Mouse (Mus musculus) lung, embryonic 16.5 days (tissue): ENCODE results near the gene Pde6d. TPM values are rescaled to one million over a fixed set of nuclear protein-coding genes. Genes with fewer than 3 reads are reported as not detected.

Source experiments
- ATAC-seq: fragments of 200-750 bp; cut with Nextera tagmentation; 2 replicates; pipeline ENCODE4 v1.8.0; 2017; ENCODE audit warnings: low read depth, mild to moderate bottlenecking, moderate library complexity
- H3K27ac ChIP-seq: fragments of 300-500 bp; sonication (generic); 2 replicates; pipeline ENCODE4 v1.5.1; 2014; ENCODE audit warnings: mild to moderate bottlenecking, control low read depth, low read length
- H3K27me3 ChIP-seq: fragments of 300-500 bp; sonication (generic); 2 replicates; pipeline ENCODE4 v1.6.1; 2014; ENCODE audit warnings: low read depth, low read length, mixed read lengths; ENCODE audit not compliant: control insufficient read depth, insufficient read depth
- H3K36me3 ChIP-seq: fragments of 300-500 bp; sonication (generic); 2 replicates; pipeline ENCODE4 v1.6.1; 2014; ENCODE audit warnings: low read length; ENCODE audit not compliant: control insufficient read depth, insufficient read depth
- H3K4me1 ChIP-seq: fragments of 300-500 bp; sonication (generic); replicated peaks from 2 replicates; pipeline ENCODE4 v1.6.1; 2014; ENCODE audit warnings: low read length, mixed read lengths; ENCODE audit not compliant: control insufficient read depth, insufficient read depth
- H3K4me2 ChIP-seq: fragments of 300-500 bp; sonication (generic); 2 replicates; pipeline ENCODE4 v1.6.1; 2014; ENCODE audit warnings: low read depth, low read length, control low read depth
- H3K4me3 ChIP-seq: fragments of 300-500 bp; sonication (generic); 2 replicates; pipeline ENCODE4 v1.5.1; 2014; ENCODE audit warnings: mild to moderate bottlenecking, low read length, control low read depth
- H3K9ac ChIP-seq: fragments of 300-500 bp; sonication (generic); 2 replicates; pipeline ENCODE4 v1.6.1; 2014; ENCODE audit warnings: low read length, control low read depth
- H3K9me3 ChIP-seq: fragments of 300-500 bp; sonication (generic); 2 replicates; pipeline ENCODE4 v1.6.1; 2016; ENCODE audit warnings: low read length; ENCODE audit not compliant: control insufficient read depth
- WGBS: fragments of 180-500 bp; shearing (Covaris S2); extraction: QIAGEN DNeasy Blood & Tissue Kit; methylation state at CpG from one replicate; pipeline ENCODE4 v1.1.7; 2014; 5-methylcytosine and 5-hydroxymethylcytosine counted together
- polyA plus RNA-seq: library from polyadenylated mRNA; unstranded; fragments of >200 nt; fragmentation: Nextera tagmentation; extraction: Ambion mirVana; gene quantifications from 2 replicates; pipeline ENCODE4 v1.2.1, GENCODE M21; 2015

The Pde6d gene
- polyA plus RNA-seq, 1 experiment from 2014 or later, result 50.2 TPM

DNA sequence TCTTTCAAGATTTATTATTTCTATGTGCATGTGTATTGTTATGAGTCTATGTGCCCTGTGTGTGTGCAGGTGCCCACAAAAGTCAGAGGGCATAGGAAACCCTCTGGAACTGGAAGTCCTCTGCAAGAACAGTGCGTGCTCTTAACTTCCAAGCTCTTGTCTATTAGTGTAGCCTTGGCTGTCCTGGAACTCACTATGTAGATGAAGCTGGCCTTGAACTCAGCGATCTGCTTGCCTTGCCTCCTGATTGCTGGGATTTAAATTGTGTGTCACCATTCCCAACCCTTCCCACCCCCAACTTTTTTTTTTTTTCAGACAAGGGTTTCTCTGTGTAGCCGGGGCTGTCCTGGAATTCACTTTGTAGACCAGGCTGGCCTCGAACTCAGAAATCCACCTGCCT, 86.1 kb downstream of the Pde6d start:
- no peak overlapping the region for H3K4me3 ChIP-seq
- WGBS, result 89% methylated on average over 4 of the region's 4 CpGs
- H3K4me2 ChIP-seq, result no peak overlapping the region
- no peaks in the 10 kb centered on the region for H3K9me3 ChIP-seq
- H3K9ac ChIP-seq, result no peak overlapping the region
- peaks cover 46% of the 10 kb centered on the region for H3K4me1 ChIP-seq
- no peak for ATAC-seq
- H3K36me3 ChIP-seq, result no peaks in the 10 kb centered on the region
- H3K27ac ChIP-seq, result no peak overlapping the region; the same call in 1 of the 2 replicates
- H3K27me3 ChIP-seq, result no peaks in the 10 kb centered on the region

DNA sequence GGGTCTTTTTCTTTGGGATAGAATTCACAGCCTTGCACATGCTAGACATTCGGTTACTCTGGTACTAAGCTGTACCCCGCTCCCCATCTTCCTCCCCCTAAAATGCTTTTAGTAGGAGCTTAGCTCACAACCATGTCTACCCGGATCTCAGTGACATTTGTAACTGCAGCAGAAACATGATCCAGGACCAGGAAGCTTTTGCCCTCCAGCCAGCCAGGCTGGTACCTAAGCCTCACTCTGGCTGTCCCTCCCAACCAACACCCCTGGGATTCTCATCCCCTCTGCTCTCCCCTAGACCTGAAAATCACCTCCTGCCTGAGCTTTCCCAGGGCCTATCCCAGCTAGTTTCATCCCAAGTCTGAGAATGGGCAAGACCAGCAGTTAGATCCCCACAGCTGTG, 88.6 kb downstream of the Pde6d start:
- ATAC-seq, result no peak
- no peak overlapping the region for H3K27ac ChIP-seq
- no peaks in the 10 kb centered on the region for H3K27me3 ChIP-seq
- H3K36me3 ChIP-seq, result no peaks in the 10 kb centered on the region
- no peak overlapping the region for H3K9ac ChIP-seq
- H3K9me3 ChIP-seq, result no peaks in the 10 kb centered on the region
- no peak overlapping the region for H3K4me2 ChIP-seq
- H3K4me3 ChIP-seq, result no peak overlapping the region
- 90% methylated on average over 3 of the region's 3 CpGs for WGBS
- peaks cover 43% of the 10 kb centered on the region for H3K4me1 ChIP-seq

Other genes starting within 250 kb of the Pde6d start
- 315 and 344 TPM in 2 replicates for gene Ncl, start 223.2 kb downstream of the Pde6d start, polyA plus RNA-seq
- 0.49 and 0.63 TPM in 2 replicates for gene Nmur1, start 156.4 kb downstream of the Pde6d start, polyA plus RNA-seq
- not detected in 2 replicates for gene Tex44, start 156.3 kb downstream of the Pde6d start, polyA plus RNA-seq
- gene Ptma, start 55.9 kb downstream of the Pde6d start, polyA plus RNA-seq, result 2,358 and 2,609 TPM in 2 replicates
- 34.1 and 35.1 TPM in 2 replicates for gene Cops7b, start 275 bp upstream of the Pde6d start, polyA plus RNA-seq
- 0.96 and 1.4 TPM in 2 replicates for gene Nppc, start 87.9 kb upstream of the Pde6d start, polyA plus RNA-seq
- 23.9 and 25.6 TPM in 2 replicates for gene Dis3l2, start 121.2 kb upstream of the Pde6d start, polyA plus RNA-seq